Mouse (Mus musculus) brain, embryonic 14.5 days (tissue): ENCODE results near the gene Catsperg1. TPM values are rescaled to one million over a fixed set of nuclear protein-coding genes. Genes with fewer than 3 reads are reported as not detected.
A peak's percentile ranks its signal among the peaks of the same experiment; 100 is the strongest.

Experiments used
- DNase-seq: peaks from one replicate; pipeline ENCODE4 v3.0.0-alpha.2; 2011; ENCODE audit warnings: low read depth
- CTCF ChIP-seq: fragments of 200-500 bp; IDR thresholded peaks from 2 replicates; pipeline ENCODE4 v1.5.1; 2012; ENCODE audit warnings: inconsistent platforms, mild to moderate bottlenecking, moderate library complexity, borderline replicate concordance; ENCODE audit not compliant: insufficient read depth, insufficient read length; ENCODE audit errors: extremely low read depth
- POLR2A ChIP-seq: fragments of 200-500 bp; IDR thresholded peaks from 2 replicates; pipeline ENCODE4 v1.6.1; 2012; ENCODE audit warnings: mild to moderate bottlenecking, inconsistent platforms, borderline replicate concordance; ENCODE audit not compliant: poor library complexity, insufficient read depth, insufficient read length, severe bottlenecking; ENCODE audit errors: extremely low read depth
- polyA plus RNA-seq: library from polyadenylated mRNA; depleted of rRNA; stranded (reverse); fragments of >200 nt; gene quantifications from 2 replicates; pipeline ENCODE4 v1.2.3, GENCODE M21; 2012

The Catsperg1 gene
- polyA plus RNA-seq, 1 experiment = 8.8 TPM

DNA sequence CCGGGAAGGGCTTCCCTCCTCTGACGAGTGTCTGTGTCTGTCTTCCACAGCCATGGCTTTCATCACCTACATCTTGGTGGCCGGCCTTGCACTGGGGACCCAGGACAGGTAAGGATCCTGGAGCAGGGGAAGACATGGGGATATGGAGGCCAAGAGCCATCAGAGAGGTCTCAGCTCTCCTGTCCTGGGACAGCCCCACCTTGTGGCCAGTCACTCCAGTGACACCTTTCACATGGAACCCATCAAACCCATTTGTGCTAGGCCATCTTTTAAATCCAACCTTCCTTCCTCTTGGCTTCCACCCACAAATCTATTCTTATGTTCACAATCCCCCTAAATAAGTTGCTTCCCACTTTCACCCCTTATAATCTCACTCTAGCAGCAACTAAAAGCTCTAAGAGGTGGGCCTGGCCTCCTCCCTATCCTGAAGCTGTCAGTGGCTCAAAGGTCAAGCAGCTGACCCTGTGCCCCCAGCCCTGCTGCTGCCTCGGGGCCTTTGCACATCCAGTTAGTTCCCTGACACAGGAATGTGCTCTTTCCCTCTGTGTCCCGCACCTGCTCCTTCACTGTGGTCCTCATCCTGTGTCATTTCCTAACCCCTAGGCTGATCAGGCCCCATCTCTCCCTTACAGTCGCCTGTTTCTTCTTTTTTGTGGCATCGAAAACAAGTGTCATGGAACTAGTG lies 31.0 kb upstream of the Catsperg1 start:
- TF ChIP-seq CTCF (peak; percentile 53), POLR2A (no peak)
- DNase-seq = no peak

DNA sequence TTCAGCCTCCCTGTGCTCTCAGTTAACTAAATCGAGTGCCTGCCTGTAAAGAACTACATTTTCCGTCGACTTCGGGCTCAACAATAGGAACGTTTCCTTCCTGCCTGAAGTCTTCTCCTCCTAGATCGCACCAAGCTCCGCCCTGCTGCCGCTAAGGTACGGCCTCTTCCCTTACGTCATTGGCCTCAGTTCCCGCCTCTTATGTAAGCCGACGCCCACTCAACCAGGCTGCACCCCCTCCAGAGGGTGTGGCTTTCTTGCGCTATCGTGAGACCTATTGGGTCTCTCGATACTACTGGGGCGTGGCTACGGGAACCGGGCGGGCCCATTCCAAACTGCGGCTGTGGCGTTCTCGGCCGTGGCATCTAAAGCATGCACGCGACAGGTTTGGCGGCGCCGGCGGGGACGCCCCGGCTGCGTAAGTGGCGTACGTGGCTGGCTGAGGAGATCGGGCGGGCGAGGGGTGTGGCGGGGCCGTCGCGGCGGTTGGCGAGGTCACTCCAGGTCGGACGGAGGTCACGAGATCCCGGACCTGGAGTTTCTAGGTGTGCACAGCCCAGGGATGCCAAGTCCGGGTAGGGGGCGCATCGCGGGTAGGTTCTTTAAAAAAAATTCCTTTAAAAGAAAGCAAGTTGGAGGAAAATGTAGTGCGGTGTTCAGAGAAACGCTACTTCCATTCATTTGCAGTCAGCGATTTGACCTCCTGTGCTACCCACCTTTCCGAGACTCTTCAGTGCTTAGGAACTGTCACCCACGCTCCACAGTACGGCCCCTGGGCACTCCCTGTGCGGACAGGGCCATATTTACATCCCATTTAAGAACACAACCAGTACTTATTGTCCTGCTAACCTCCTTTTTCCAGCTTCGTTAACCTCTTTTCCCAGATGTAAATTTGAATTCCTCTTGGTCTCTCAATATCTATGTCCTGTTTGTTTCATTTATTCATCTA lies 24.5 kb upstream of the Catsperg1 start, which contains the start of gene Yif1b:
Gene Yif1b (plus strand): TSS at position 311 of the 949 bp plus-strand sequence.
- DNase-seq = peak; percentile 100
- TF ChIP-seq POLR2A = peak; percentile 48; the same call in 1 of the 2 replicates
- no peak for TF ChIP-seq CTCF

DNA sequence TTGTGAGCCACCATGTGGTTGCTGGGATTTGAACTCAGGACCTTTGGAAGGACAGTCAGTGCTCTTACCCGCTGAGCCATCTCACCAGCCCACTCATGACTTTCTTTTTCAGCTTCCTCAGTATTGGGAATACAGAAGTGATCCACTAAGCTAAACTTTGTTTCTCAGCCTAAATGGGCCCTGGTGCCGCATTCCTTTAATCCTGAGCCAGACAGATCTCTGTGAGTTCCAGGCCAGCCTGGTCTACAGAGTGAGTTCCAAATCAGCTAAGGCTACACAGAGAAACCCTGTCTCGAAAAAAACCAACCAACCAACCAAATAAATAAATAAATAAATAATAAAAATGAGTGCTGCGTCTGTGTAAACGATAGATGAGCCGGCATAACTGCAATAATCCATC lies 23.8 kb upstream of the Catsperg1 start:
- DNase-seq = peak; percentile 29

DNA sequence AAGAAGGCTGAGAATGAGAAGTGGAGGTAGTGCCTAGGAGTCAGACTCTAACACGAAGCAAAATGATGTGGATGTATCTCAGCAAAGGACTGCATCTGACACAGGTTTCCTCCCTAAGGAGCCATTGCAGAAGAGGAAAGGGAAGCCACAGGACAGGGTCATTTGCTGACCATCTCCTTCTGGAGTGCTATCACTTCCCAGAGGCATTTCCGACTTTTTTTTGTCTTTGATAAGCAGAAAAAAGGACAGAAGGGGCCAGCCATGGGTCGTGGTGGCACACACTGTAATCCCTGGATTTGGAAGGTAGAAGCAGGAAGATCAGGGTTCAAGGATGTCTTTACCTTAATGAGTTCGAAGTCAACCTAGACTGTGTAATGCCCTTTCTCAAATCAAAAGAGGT lies 22.8 kb upstream of the Catsperg1 start:
- DNase-seq = no peak

DNA sequence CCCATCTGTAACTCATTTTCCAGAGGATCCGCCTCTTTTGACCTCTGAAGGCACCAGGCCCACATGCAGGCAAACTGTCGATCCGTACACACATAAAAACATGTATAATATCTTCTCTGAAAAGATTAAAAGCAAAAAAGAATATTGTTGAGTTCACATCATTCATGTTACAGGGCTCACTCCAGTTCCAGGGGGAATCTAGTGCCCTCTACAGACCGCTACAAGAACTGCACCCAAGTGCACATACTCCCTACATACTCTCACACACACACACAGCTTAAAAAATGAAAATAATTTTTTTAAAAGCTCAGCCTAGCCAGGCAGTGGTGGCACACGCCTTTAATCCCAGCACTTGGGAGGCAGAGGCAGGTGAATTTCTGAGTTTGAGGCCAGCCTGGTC lies 20.8 kb upstream of the Catsperg1 start:
- TF ChIP-seq CTCF = peak; percentile 21; the same call in 1 of the 2 replicates
- no peak for TF ChIP-seq POLR2A
- DNase-seq = no peak

More for the DNA sequence above, 22.8 kb upstream of the Catsperg1 start:
- TF ChIP-seq CTCF = no peak
- TF ChIP-seq POLR2A = no peak

DNA sequence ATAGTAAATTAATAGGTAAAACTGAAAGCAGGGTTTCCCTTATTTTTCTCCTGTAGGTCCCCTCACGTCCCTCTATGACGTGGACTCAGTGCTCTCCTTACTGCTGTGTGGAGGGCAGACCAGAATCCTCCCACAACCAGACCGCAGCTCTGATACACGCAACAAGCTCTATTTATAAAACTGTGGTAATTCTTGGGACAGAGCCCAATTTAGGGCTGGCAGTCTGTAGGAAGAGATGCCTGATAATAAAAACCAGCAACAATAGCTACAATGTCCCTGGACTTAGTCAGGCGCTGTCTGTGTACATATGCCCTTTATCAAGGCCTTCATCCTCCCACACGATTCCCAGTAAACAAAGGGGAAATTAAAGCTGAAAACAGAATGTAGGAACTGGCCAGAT lies 19.9 kb upstream of the Catsperg1 start:
- DNase-seq = no peak
- TF ChIP-seq POLR2A (no peak), CTCF (no peak)

DNA sequence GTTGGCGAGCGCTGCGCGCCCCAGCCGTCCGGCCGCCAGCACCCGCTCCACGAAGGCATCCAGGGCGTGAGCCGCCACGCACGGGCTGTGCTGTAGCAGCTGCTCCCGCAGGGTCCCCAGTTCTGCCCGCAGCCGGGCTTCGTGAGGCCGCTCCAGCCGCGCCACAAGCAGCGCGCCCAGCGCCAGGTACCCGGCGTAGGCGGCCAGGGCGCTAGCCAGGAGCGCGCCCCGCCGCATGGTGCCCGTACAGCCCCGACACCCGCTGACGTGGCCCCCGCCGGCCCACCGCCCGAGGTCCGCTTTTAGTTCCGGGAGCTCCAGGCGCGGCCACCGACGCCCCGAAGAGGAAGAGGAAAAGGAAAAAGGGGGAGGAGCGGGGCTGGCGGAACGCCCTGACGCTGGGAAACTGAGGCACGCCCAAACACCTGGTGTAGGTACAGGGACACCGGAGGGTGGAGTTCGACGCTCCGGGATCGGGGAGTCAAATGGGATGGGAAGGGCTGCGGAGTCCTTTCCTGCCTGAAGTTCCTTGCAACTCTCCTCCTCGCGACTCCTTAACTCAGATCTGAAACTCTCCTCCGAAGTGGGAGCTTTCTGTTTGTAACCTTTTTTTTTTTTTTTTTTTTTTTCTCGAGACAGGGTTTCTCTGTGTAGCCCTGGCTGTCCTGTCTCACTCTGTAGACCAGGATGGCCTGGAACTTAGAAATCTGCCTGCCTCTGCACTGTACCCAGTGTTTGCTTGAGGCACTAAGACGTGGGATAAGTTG lies 18.6 kb upstream of the Catsperg1 start, which contains the start of gene Kcnk6:
Gene Kcnk6 (minus strand): TSS at position 269 of the 767 bp plus-strand sequence.
- TF ChIP-seq CTCF (no peak), POLR2A (no peak)
- no peak for DNase-seq

DNA sequence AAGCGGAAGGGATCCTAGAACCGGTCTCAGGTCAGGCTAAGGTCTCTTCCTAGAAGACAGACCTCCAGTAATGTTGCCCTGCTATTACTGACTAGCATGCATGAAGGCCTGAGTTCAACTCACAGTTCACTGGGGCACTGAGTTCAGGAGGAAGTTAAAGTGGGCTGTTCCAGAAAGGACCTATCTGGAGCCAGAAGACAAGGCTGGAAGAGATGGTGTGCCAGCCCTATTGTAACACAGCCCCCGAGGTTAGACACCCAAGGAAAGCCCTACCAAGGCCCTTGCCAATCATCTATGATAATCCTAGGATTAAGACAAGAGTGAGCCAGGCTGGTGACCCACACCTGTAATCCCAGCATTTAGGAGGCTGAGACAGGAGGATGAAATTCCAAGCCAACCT lies 17.7 kb upstream of the Catsperg1 start:
- DNase-seq = no peak
- TF ChIP-seq CTCF (no peak), POLR2A (no peak)

DNA sequence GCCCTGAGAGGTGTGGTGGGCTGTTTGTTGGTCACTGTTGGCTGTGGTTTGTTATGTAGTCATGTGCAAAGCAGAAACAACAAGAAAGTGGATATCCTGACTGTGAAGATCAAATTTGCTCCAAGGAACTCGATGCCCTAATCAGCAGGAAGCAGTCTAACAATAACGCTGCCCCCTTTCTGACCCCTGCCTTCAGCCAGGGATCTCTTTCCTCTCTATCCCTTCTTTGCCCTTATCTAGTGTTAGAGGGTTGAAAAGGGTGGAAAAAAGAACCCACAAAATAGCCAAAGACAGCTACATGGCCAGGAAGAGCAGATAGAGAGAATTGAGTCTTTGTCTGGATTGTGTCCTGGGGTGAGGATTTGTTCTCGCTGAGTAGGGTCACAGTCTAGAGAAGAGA lies 16.7 kb upstream of the Catsperg1 start:
- DNase-seq = no peak
- no peak for TF ChIP-seq POLR2A
- no peak for TF ChIP-seq CTCF

DNA sequence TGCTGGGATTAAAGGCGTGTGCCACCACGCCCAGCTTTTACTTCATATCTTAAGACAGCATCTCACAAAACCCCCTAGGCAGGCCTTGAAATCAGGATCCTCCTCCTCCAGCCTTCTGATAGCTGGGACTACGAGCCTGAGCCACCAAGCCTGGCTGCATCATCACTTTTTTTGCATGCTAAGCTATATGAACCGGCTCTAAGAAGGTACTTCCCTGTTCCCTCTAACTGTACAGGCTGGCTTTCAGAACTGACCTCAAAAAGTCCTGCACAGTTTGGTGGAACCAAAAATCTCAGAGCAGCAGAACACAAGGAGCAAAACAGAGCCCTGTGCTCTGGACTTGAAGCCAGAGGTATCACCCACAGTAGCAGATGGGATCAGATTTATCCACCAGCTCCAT lies 14.4 kb upstream of the Catsperg1 start:
- TF ChIP-seq POLR2A (no peak), CTCF (no peak)
- DNase-seq = no peak

DNA sequence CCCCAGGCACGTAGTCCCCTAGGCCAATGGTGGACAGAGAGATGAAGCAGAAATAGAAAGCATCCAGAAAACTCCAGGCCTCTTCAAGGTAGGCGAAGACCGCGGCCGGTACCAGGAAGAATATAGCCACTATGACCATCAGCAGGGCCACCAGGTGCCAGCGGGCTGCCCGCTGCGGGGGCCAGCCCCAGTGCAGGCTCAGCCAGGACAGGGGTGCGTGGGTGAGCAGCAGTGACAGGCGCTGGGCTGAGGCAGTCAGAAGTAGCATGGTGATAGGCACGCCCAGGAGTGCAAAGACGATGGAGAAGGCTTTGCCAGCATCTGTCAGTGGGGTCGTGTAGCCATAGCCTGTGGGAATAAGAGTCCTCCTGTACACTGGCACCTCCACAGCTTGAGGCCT lies 11.7 kb upstream of the Catsperg1 start:
- no peak for DNase-seq
- TF ChIP-seq CTCF (no peak), POLR2A (no peak)
